Mouse (Mus musculus) liver, embryonic 12.5 days (tissue): ENCODE results near the gene Pgap3. TPM values are rescaled to one million over a fixed set of nuclear protein-coding genes. Genes with fewer than 3 reads are reported as not detected.

Experiments used
- ATAC-seq: fragments of 200-750 bp; cut with Nextera tagmentation; 2 replicates; pipeline ENCODE4 v1.8.0; 2017; ENCODE audit warnings: moderate number of reproducible peaks, mild to moderate bottlenecking, moderate library complexity
- H3K27ac ChIP-seq: fragments of 300-500 bp; sonication (generic); 2 replicates; pipeline ENCODE4 v1.5.1; 2016; ENCODE audit warnings: mild to moderate bottlenecking
- H3K27me3 ChIP-seq: fragments of 300-500 bp; sonication (generic); replicated peaks from 2 replicates; pipeline ENCODE4 v1.6.1; 2016; ENCODE audit warnings: mild to moderate bottlenecking, moderate library complexity
- H3K36me3 ChIP-seq: fragments of 300-500 bp; sonication (generic); 2 replicates; pipeline ENCODE4 v1.6.1; 2016; ENCODE audit warnings: mild to moderate bottlenecking, moderate library complexity
- H3K4me1 ChIP-seq: fragments of 300-500 bp; sonication (generic); 2 replicates; pipeline ENCODE4 v1.6.1; 2016
- H3K4me2 ChIP-seq: fragments of 300-500 bp; sonication (generic); 2 replicates; pipeline ENCODE4 v1.6.1; 2016; ENCODE audit warnings: mild to moderate bottlenecking, moderate library complexity
- H3K4me3 ChIP-seq: fragments of 300-500 bp; sonication (generic); 2 replicates; pipeline ENCODE4 v1.5.1; 2016; ENCODE audit warnings: mild to moderate bottlenecking, moderate library complexity
- H3K9ac ChIP-seq: fragments of 300-500 bp; sonication (generic); 2 replicates; pipeline ENCODE4 v1.6.1; 2016; ENCODE audit warnings: mild to moderate bottlenecking, moderate library complexity
- H3K9me3 ChIP-seq: fragments of 300-500 bp; sonication (generic); replicated peaks from 2 replicates; pipeline ENCODE4 v1.6.1; 2016; ENCODE audit warnings: mild to moderate bottlenecking, moderate library complexity
- WGBS: fragments of 180-500 bp; shearing (Covaris S2); methylation state at CpG from one replicate; pipeline ENCODE4 v1.1.7; 2016; ENCODE audit not compliant: insufficient replicate concordance; 5-methylcytosine and 5-hydroxymethylcytosine counted together
- polyA plus RNA-seq: library from polyadenylated mRNA; unstranded; fragments of >200 nt; fragmentation: Nextera tagmentation; extraction: Ambion mirVana; gene quantifications from 2 replicates; pipeline ENCODE4 v1.2.1, GENCODE M21; 2016

The Pgap3 gene
- polyA plus RNA-seq, 1 experiment from 2014 or later, result 3.5 TPM

DNA sequence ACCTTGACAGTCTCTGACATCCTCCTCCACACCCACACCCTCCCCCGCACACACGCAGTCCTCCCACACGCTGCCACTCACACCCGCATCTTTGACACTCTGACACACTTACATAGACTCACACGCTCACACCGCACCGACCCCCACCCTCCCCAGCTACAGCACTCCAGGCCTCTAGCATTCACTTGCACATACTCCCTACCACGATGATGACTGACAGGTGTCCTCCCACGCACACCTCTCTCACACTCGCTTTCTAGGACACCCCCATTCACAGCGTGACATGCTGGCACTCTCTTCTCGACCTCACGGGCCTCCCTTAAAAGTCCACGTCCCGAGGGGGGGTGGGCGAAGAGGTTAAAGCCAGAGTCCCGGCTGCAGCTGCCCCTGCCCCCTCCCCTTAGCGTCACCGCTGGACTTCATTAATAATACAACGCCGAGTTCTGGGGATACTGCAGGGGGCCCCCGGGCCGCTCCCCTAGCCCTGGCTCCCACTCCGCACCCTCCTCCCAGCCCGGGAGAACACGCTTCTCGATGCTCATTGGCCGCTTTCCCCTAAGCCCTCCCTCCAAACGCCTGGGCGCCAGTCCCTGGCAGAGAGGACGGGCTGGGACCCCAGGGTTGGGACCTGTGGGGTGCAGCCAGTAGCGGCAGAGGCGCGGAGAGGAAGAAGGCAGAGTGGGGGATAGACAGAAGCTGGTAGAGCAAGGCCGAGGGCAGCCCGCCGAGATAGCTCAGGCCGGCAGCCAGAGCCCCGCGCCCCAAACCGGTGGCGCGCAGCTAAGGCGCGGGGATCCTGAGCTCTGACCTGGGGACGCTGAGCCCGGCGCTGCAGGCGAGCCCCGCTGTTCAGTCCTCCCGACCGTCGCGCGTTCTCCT, 52.0 kb downstream of the Pgap3 start, which contains the start of gene Ppp1r1b:
Gene Ppp1r1b, plus strand, starts transcription at position 322 of the 879 bp plus-strand sequence.
- Histone ChIP-seq H3K27me3 (peaks cover 97% of the 10 kb centered on the region), H3K27ac (no peak within 1 kb of the TSS), H3K4me3 (peak within 1 kb of the TSS; percentile 36), H3K9me3 (no peaks in the 10 kb centered on the region), H3K4me2 (peak within 1 kb of the TSS; percentile 63), H3K36me3 (no peaks in the 10 kb centered on the region), H3K9ac (no peak within 1 kb of the TSS), H3K4me1 (peaks cover 12% of the 10 kb centered on the region; the same call in 1 of the 2 replicates)
- 1% methylated on average over 55 of the region's 55 CpGs for WGBS
- ATAC-seq, result no peak

GRCm38 (mm10) chr11:98347385-98348082, 52.8 kb downstream of the Pgap3 start:
- Histone ChIP-seq H3K9me3 (no peaks in the 10 kb centered on the region), H3K36me3 (no peaks in the 10 kb centered on the region), H3K4me3 (no peak overlapping the region), H3K4me2 (no peak overlapping the region), H3K27me3 (peaks cover 90% of the 10 kb centered on the region), H3K27ac (no peak overlapping the region), H3K4me1 (peaks cover 15% of the 10 kb centered on the region; the same call in 1 of the 2 replicates), H3K9ac (no peak overlapping the region)
- WGBS, result 11% methylated on average over 10 of the region's 12 CpGs
- no peak for ATAC-seq

DNA sequence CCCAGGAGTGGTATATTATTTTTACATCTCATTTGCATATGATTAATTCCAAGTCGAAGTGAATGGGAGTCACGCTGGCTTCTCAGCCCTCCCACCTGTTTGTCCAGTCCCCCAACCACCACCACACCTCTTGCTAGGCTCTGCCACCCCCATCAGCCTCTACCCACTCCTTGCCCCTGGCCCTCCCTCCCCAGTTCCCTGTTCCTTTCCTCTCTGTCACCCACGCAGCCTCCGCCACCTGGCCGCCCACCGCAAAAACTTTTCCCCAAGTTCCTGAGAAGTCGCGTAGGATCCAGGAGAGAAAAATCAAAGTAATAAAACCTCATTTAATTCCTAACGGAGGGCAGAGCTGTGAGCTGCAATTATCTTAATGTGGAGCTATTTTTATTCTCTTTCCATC, 54.1 kb downstream of the Pgap3 start:
- Histone ChIP-seq H3K9ac (no peak overlapping the region), H3K36me3 (no peaks in the 10 kb centered on the region), H3K27ac (no peak overlapping the region), H3K4me3 (no peak overlapping the region), H3K27me3 (peaks cover 90% of the 10 kb centered on the region), H3K4me2 (no peak overlapping the region), H3K9me3 (no peaks in the 10 kb centered on the region), H3K4me1 (peaks cover 20% of the 10 kb centered on the region; the same call in 1 of the 2 replicates)
- 13% methylated on average over 9 of the region's 9 CpGs for WGBS
- no peak for ATAC-seq

- peak overlapping the region; percentile 30; the same call in 1 of the 2 replicates for H3K4me2 ChIP-seq
- H3K27me3 ChIP-seq, result peaks cover 90% of the 10 kb centered on the region
- 2% methylated on average over 14 of the region's 14 CpGs for WGBS
- H3K36me3 ChIP-seq, result no peaks in the 10 kb centered on the region
- H3K27ac ChIP-seq, result no peak overlapping the region
- peaks cover 20% of the 10 kb centered on the region; the same call in 1 of the 2 replicates for H3K4me1 ChIP-seq
- H3K9me3 ChIP-seq, result no peaks in the 10 kb centered on the region
- H3K4me3 ChIP-seq, result no peak overlapping the region
- ATAC-seq, result no peak
- no peak overlapping the region for H3K9ac ChIP-seq
Measured at GRCm38 (mm10) chr11:98345253-98345652, 55.0 kb downstream of the Pgap3 start.

GRCm38 (mm10) chr11:98342000-98342945, 58.0 kb downstream of the Pgap3 start:
- Histone ChIP-seq H3K4me3 (no peak overlapping the region), H3K4me1 (peaks cover 19% of the 10 kb centered on the region), H3K9me3 (no peaks in the 10 kb centered on the region), H3K27me3 (peaks cover 90% of the 10 kb centered on the region), H3K4me2 (peak overlapping the region; percentile 47), H3K27ac (no peak overlapping the region), H3K9ac (no peak overlapping the region), H3K36me3 (no peaks in the 10 kb centered on the region)
- no peak for ATAC-seq
- 4% methylated on average over 28 of the region's 29 CpGs for WGBS

GRCm38 (mm10) chr11:98341174-98341573, 59.1 kb downstream of the Pgap3 start:
- WGBS, result 53% methylated on average over 4 of the region's 4 CpGs
- peaks cover 90% of the 10 kb centered on the region for H3K27me3 ChIP-seq
- H3K9me3 ChIP-seq, result no peaks in the 10 kb centered on the region
- peaks cover 19% of the 10 kb centered on the region for H3K4me1 ChIP-seq
- no peak overlapping the region for H3K27ac ChIP-seq
- H3K4me2 ChIP-seq, result no peak overlapping the region
- no peak overlapping the region for H3K4me3 ChIP-seq
- no peak for ATAC-seq
- no peak overlapping the region for H3K9ac ChIP-seq
- no peaks in the 10 kb centered on the region for H3K36me3 ChIP-seq

GRCm38 (mm10) chr11:98340597-98340996, 59.7 kb downstream of the Pgap3 start:
- Histone ChIP-seq H3K4me1 (peaks cover 19% of the 10 kb centered on the region), H3K9me3 (no peaks in the 10 kb centered on the region), H3K27ac (no peak overlapping the region), H3K36me3 (no peaks in the 10 kb centered on the region), H3K27me3 (peaks cover 90% of the 10 kb centered on the region), H3K9ac (no peak overlapping the region), H3K4me3 (no peak overlapping the region), H3K4me2 (no peak overlapping the region)
- ATAC-seq, result no peak
- 24% methylated on average over 2 of the region's 4 CpGs for WGBS

DNA sequence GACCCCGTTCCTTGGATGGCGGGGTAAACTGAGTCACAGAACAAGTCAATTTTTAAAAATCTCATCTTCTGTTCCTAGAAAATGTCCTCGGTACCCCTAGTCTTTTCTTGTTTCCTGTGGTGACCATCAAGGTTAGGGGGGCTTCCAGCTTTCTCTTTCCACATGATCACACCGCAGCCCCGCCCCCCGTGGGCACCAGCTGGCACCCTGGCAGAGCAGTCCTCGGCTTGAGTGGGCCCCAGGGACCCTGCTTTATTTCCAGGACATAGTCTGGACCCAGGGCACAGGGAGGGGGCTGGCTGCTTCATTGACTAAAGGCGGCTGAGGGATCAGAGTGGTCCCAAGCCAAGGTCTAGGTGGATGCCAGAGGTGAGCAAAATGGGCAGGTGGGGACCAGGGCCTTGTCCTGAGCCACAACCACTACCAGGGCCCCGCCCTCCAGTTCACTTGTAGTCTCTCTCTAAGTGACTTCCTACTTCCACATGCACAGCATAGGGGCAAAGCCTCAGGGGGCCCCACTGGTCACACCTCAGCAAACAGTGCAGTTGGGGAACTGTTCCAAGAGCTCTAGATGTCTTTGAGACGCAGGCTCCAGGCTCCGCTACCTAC, 60.5 kb downstream of the Pgap3 start:
- Histone ChIP-seq H3K9me3 (no peaks in the 10 kb centered on the region), H3K27me3 (peaks cover 91% of the 10 kb centered on the region), H3K4me2 (no peak overlapping the region), H3K27ac (no peak overlapping the region), H3K4me3 (no peak overlapping the region), H3K9ac (no peak overlapping the region), H3K36me3 (no peaks in the 10 kb centered on the region), H3K4me1 (peaks cover 17% of the 10 kb centered on the region)
- ATAC-seq, result no peak
- WGBS, result 8% methylated on average over 11 of the region's 11 CpGs

DNA sequence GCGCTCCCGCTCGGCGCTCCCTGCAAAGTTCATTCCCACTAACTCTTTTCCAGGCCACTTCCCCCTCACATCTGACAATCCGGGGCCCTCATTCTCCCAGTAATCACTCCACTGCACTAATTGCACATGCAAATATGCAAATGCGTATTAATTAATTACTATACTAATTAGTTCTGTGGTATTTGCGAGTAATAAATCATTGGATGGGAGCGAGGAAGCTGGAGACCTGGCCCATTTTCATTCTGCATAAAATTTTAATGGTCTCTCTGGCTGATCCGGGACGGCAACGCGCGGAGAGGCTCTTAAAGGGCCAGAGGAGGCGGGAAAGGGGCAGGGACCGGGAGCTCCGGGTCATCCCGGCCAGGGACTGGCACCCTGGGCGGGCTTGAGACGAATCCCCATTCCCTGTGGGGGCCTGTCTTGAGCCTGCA, 61.2 kb downstream of the Pgap3 start:
- peaks cover 23% of the 10 kb centered on the region for H3K4me1 ChIP-seq
- peak overlapping the region; percentile 42 for H3K4me3 ChIP-seq
- H3K36me3 ChIP-seq, result no peaks in the 10 kb centered on the region
- H3K9ac ChIP-seq, result no peak overlapping the region
- no peak for ATAC-seq
- peak overlapping the region; percentile 61 for H3K4me2 ChIP-seq
- 2% methylated on average over 19 of the region's 19 CpGs for WGBS
- no peak overlapping the region for H3K27ac ChIP-seq
- no peaks in the 10 kb centered on the region for H3K9me3 ChIP-seq
- peaks cover 92% of the 10 kb centered on the region for H3K27me3 ChIP-seq
